Mouse (Mus musculus): ENCODE measurements around the gene Nedd4. TPM values are rescaled to one million over a fixed set of nuclear protein-coding genes. Genes with fewer than 3 reads are reported as not detected.

Nedd4 gene
- polyA plus RNA-seq, 1 experiment = 78.6 TPM

GRCm38 (mm10) chr9:72781466-72781865 lies 119.3 kb downstream of the Nedd4 start:
- Histone ChIP-seq H3K4me1 (ENCODE audit: control insufficient read depth, insufficient read depth, low read length) (no peaks in the 10 kb centered on the region), H3K27ac (ENCODE audit: control insufficient read depth, insufficient read depth, low read depth, low read length, poor library complexity) (no peak overlapping the region), H3K4me3 (replicated peaks; ENCODE audit: control insufficient read depth, low read depth, low read length) (no peak overlapping the region)
- 53% methylated on average over 4 of the region's 4 CpGs for WGBS
- TF ChIP-seq POLR2A (IDR thresholded peaks at IDR 0.05; ENCODE audit: borderline replicate concordance, control insufficient read depth, low read depth, low read length) (no peak), CTCF (IDR thresholded peaks at IDR 0.05; ENCODE audit: control insufficient read depth, insufficient read depth, low read length) (no peak)

DNA sequence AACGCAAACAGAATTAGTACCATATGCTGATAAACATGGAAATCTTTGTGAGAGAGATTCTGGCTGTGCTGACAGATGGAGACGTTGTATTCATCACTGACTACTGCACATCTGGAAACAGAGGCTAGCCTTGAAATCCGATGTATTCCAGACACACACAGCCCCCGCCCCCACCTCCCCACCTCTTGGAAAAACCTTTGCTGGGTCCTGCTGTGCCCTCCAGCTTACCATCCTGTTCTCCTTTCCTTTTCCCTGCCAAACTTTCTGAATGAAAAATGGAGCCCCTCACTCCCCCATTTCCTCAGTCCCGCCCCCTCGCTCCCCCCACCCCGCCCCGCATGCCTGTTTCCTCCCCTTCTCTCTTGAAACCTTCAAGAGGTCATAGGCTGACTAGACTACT lies 120.0 kb downstream of the Nedd4 start:
- Histone ChIP-seq H3K4me3 (replicated peaks; ENCODE audit: control insufficient read depth, low read depth, low read length) (no peak overlapping the region), H3K27ac (ENCODE audit: control insufficient read depth, insufficient read depth, low read depth, low read length, poor library complexity) (no peak overlapping the region), H3K4me1 (ENCODE audit: control insufficient read depth, insufficient read depth, low read length) (no peaks in the 10 kb centered on the region)
- no peak for TF ChIP-seq POLR2A (IDR thresholded peaks at IDR 0.05; ENCODE audit: borderline replicate concordance, control insufficient read depth, low read depth, low read length)
- TF ChIP-seq CTCF (IDR thresholded peaks at IDR 0.05; ENCODE audit: control insufficient read depth, insufficient read depth, low read length) = no peak
- WGBS = 67% methylated on average over 8 of the region's 8 CpGs

DNA sequence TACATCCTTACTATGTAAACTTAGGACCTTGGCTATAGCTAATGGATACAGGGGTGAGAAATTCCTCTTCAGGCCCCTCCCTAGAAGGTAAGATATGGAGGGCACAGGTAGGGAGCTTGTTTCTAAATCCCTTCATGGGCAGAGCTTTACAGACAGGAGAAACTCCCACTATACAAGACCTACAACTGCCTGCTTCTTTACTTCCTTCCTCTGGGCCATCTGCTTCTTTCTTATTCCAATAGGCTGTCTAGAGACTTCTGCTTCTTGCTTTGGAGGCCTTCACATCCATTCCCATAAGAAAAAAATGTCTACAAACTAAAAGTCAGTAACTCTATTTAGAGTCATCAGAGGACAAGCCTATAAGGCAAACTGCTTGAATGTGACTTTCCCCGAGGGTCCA lies 125.6 kb downstream of the Nedd4 start:
- no peak overlapping the region for H3K4me3 ChIP-seq (replicated peaks; ENCODE audit: control insufficient read depth, low read depth, low read length)
- no peaks in the 10 kb centered on the region for H3K4me1 ChIP-seq (ENCODE audit: control insufficient read depth, insufficient read depth, low read length)
- TF ChIP-seq CTCF (IDR thresholded peaks at IDR 0.05; ENCODE audit: control insufficient read depth, insufficient read depth, low read length) = no peak
- TF ChIP-seq POLR2A (IDR thresholded peaks at IDR 0.05; ENCODE audit: borderline replicate concordance, control insufficient read depth, low read depth, low read length) = no peak
- no peak overlapping the region for H3K27ac ChIP-seq (ENCODE audit: control insufficient read depth, insufficient read depth, low read depth, low read length, poor library complexity)
- WGBS = 78% methylated on average over 1 of the region's 1 CpGs

DNA sequence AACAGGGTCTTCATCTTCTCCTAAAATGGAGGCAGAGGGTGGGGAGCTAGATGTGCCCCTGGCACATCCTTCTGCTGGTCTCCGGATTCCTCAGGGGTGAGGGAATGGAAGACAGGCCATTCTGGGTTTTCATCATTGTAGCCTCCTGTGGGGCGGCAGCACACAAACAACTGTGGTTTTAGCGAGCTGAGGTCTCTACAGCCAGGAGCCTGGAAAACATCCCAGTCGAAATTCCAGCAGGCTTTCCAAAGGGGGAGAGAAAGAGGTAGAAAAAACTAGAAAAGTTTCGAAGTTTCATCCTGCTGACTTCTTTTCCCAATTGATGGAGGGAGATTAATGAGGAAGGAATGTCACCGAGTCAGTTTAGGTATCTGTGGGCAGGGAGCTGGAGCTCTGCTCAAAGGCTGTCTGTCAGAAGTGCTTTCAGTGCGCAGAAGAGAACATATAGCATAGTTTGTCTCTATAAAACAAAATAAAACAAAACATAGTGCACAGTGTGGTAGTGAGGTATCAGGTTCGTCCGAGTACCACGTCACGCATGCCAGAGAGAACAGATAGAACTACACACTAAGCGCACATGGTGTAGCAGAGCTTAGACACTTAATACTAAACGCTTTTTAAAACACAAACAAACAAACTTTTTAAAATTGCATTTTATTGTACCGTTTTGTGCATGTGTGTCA lies 128.5 kb downstream of the Nedd4 start:
- TF ChIP-seq CTCF (IDR thresholded peaks at IDR 0.05; ENCODE audit: control insufficient read depth, insufficient read depth, low read length) (no peak), POLR2A (IDR thresholded peaks at IDR 0.05; ENCODE audit: borderline replicate concordance, control insufficient read depth, low read depth, low read length) (no peak)
- 72% methylated on average over 14 of the region's 14 CpGs for WGBS
- no peaks in the 10 kb centered on the region; the same call in 1 of the 2 replicates for H3K4me1 ChIP-seq (ENCODE audit: control insufficient read depth, insufficient read depth, low read length)
- H3K27ac ChIP-seq (ENCODE audit: control insufficient read depth, insufficient read depth, low read depth, low read length, poor library complexity) = no peak overlapping the region
- H3K4me3 ChIP-seq (replicated peaks; ENCODE audit: control insufficient read depth, low read depth, low read length) = no peak overlapping the region

DNA sequence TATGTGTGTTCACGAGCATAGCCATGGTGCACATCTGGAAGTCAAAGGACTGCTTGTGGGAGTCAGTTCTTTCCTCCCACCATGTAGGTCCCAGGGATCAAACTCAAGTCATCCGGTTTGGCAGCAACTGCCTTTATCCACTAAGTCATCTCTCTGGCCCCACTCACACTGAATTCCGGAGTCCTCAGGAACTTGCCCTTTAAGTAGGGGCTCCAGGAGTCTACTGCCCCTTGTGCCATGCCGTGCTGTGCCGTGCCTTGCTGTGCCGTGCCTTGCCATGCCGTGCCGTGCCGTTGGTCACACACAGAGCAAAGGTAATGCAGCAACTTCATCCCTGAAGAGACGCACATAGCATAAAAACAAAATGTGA lies 129.1 kb downstream of the Nedd4 start:
- H3K4me1 ChIP-seq (ENCODE audit: control insufficient read depth, insufficient read depth, low read length) = no peaks in the 10 kb centered on the region; the same call in 1 of the 2 replicates
- TF ChIP-seq CTCF (IDR thresholded peaks at IDR 0.05; ENCODE audit: control insufficient read depth, insufficient read depth, low read length) (no peak), POLR2A (IDR thresholded peaks at IDR 0.05; ENCODE audit: borderline replicate concordance, control insufficient read depth, low read depth, low read length) (no peak)
- no peak overlapping the region for H3K27ac ChIP-seq (ENCODE audit: control insufficient read depth, insufficient read depth, low read depth, low read length, poor library complexity)
- WGBS = 61% methylated on average over 10 of the region's 10 CpGs
- no peak overlapping the region for H3K4me3 ChIP-seq (replicated peaks; ENCODE audit: control insufficient read depth, low read depth, low read length)

DNA sequence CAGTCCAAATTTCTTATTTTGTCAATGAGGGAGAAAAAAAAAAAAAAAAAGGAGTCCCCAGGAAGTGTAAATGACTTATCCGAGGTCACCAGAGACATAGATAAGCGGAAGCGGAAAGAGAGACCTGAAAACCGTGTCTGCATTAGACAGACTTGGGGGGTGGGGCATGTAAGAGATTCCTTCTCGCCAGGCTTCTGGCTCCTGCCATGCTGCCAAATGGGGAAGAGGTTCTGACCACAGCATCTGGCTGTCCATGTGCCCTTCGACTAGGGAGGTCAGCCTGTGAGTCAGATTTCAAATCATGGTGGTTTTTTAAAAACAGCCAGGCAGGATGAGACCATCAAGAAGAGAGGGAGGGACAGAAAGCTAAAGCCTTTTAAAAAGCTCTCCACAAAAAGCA lies 129.5 kb downstream of the Nedd4 start:
- no peaks in the 10 kb centered on the region; the same call in 1 of the 2 replicates for H3K4me1 ChIP-seq (ENCODE audit: control insufficient read depth, insufficient read depth, low read length)
- no peak overlapping the region for H3K27ac ChIP-seq (ENCODE audit: control insufficient read depth, insufficient read depth, low read depth, low read length, poor library complexity)
- 26% methylated on average over 6 of the region's 6 CpGs for WGBS
- H3K4me3 ChIP-seq (replicated peaks; ENCODE audit: control insufficient read depth, low read depth, low read length) = no peak overlapping the region
- TF ChIP-seq POLR2A (IDR thresholded peaks at IDR 0.05; ENCODE audit: borderline replicate concordance, control insufficient read depth, low read depth, low read length) (no peak), CTCF (IDR thresholded peaks at IDR 0.05; ENCODE audit: control insufficient read depth, insufficient read depth, low read length) (no peak)

DNA sequence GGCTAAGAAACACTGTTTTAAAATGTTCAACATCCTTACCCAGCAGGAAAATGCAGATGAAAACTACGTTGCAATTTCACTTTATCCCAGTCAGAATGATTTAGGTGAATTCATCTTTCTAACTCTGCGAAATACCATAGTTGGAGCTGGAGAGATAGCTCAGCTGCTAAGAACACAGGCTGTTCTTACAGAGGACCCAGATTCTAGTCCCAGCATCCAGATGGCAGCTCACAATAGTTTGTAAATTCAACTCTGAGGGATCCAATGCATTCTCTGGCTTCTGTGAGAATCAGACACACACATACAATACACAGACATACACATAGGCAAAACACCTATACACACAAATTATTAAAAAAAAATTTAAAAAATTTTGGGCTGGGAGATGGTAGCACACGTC lies 133.1 kb downstream of the Nedd4 start:
- H3K4me1 ChIP-seq (ENCODE audit: control insufficient read depth, insufficient read depth, low read length) = no peaks in the 10 kb centered on the region; the same call in 1 of the 2 replicates
- TF ChIP-seq POLR2A (IDR thresholded peaks at IDR 0.05; ENCODE audit: borderline replicate concordance, control insufficient read depth, low read depth, low read length) (no peak), CTCF (IDR thresholded peaks at IDR 0.05; ENCODE audit: control insufficient read depth, insufficient read depth, low read length) (no peak)
- 74% methylated on average over 3 of the region's 3 CpGs for WGBS
- H3K4me3 ChIP-seq (replicated peaks; ENCODE audit: control insufficient read depth, low read depth, low read length) = no peak overlapping the region
- H3K27ac ChIP-seq (ENCODE audit: control insufficient read depth, insufficient read depth, low read depth, low read length, poor library complexity) = no peak overlapping the region

DNA sequence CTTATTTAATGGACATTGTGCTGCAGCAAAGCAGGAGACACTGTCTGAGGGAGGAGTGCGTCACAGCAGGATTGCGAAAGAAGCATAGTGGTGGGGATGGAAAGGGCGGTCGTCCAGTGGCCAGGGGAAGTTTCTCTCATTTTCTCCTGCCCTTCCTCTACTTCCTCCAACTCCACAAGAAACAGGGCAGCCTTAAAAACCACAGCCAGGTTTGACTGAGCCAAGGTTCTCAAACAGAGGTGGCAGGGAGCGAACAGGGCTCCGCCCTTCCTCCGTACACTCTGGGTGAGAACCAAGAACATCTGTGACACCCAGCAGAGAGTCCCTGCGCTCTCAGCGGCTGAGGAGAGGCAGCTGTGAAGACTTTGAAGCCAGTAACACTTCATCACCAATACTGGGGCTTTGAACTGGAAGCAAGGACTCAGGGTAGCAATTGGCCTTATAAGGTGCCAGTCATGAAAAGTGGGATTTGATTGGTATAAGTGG lies 135.0 kb downstream of the Nedd4 start:
- H3K4me3 ChIP-seq (replicated peaks; ENCODE audit: control insufficient read depth, low read depth, low read length) = no peak overlapping the region

More for the DNA sequence above, 135.0 kb downstream of the Nedd4 start:
- Histone ChIP-seq H3K27ac (ENCODE audit: control insufficient read depth, insufficient read depth, low read depth, low read length, poor library complexity) (no peak overlapping the region), H3K4me1 (ENCODE audit: control insufficient read depth, insufficient read depth, low read length) (no peaks in the 10 kb centered on the region; the same call in 1 of the 2 replicates)
- TF ChIP-seq POLR2A (IDR thresholded peaks at IDR 0.05; ENCODE audit: borderline replicate concordance, control insufficient read depth, low read depth, low read length) = no peak
- 5% methylated on average over 9 of the region's 9 CpGs for WGBS

Other genes with a start within 250 kb of the Nedd4 start
- gene Mns1, start 224.3 kb upstream of the Nedd4 start, polyA plus RNA-seq (2011; ENCODE audit: insufficient read depth, insufficient read length, low replicate concordance, missing spikeins) = 47.2 and 66.3 TPM in 2 replicates
- gene Tex9, start 170.1 kb upstream of the Nedd4 start, polyA plus RNA-seq (2011; ENCODE audit: insufficient read depth, insufficient read length, low replicate concordance, missing spikeins) = 9.6 and 20.6 TPM in 2 replicates
- 8.4 and 15.0 TPM in 2 replicates for gene Rfx7, start 130.1 kb upstream of the Nedd4 start, polyA plus RNA-seq (2011; ENCODE audit: insufficient read depth, insufficient read length, low replicate concordance, missing spikeins)
- gene Prtg, start 144.5 kb downstream of the Nedd4 start, polyA plus RNA-seq (2011; ENCODE audit: insufficient read depth, insufficient read length, low replicate concordance, missing spikeins) = 0.32 and 0.55 TPM in 2 replicates

Data from bone marrow, adult 2 months (tissue).